Mouse (Mus musculus) lung, postnatal 0 days (tissue): ENCODE results near the gene Scn1a. TPM values are rescaled to one million over a fixed set of nuclear protein-coding genes. Genes with fewer than 3 reads are reported as not detected.

Source experiments
- ATAC-seq: fragments of 200-750 bp; cut with Nextera tagmentation; 2 replicates; pipeline ENCODE4 v1.8.0; 2017; ENCODE audit warnings: moderate library complexity
- DNase-seq: peaks from one replicate; pipeline ENCODE4 v3.0.0-alpha.2; 2016; ENCODE audit warnings: low spot score
- H3K27ac ChIP-seq: fragments of 300-500 bp; sonication (generic); 2 replicates; pipeline ENCODE4 v1.5.1; 2014; ENCODE audit warnings: antibody characterized with exemption, mild to moderate bottlenecking, low read length, mixed read lengths
- H3K27me3 ChIP-seq: fragments of 300-500 bp; sonication (generic); replicated peaks from 2 replicates; pipeline ENCODE4 v1.6.1; 2014; ENCODE audit warnings: low read length, mixed read lengths; ENCODE audit not compliant: insufficient read depth
- H3K36me3 ChIP-seq: fragments of 300-500 bp; sonication (generic); 2 replicates; pipeline ENCODE4 v1.6.1; 2014; ENCODE audit warnings: low read length, mixed read lengths; ENCODE audit not compliant: insufficient read depth
- H3K4me1 ChIP-seq: fragments of 300-500 bp; sonication (generic); 2 replicates; pipeline ENCODE4 v1.6.1; 2014; ENCODE audit warnings: antibody characterized with exemption, low read depth, low read length, mixed read lengths; ENCODE audit not compliant: insufficient read depth
- H3K4me2 ChIP-seq: fragments of 300-500 bp; sonication (generic); replicated peaks from 2 replicates; pipeline ENCODE4 v1.6.1; 2014; ENCODE audit warnings: low read depth, mild to moderate bottlenecking, low read length, moderate library complexity, mixed read lengths
- H3K4me3 ChIP-seq: fragments of 300-500 bp; sonication (generic); 2 replicates; pipeline ENCODE4 v1.5.1; 2014; ENCODE audit warnings: low read depth, low read length
- H3K9ac ChIP-seq: fragments of 300-500 bp; sonication (generic); replicated peaks from 2 replicates; pipeline ENCODE4 v1.6.1; 2014; ENCODE audit warnings: low read depth, mild to moderate bottlenecking
- H3K9me3 ChIP-seq: fragments of 300-500 bp; sonication (generic); 2 replicates; pipeline ENCODE4 v1.6.1; 2016; ENCODE audit warnings: low read length, mixed read lengths
- CTCF ChIP-seq: IDR thresholded peaks from 2 replicates; pipeline ENCODE4 v1.5.1; 2016; ENCODE audit warnings: antibody characterized with exemption, mild to moderate bottlenecking
- EP300 ChIP-seq: IDR thresholded peaks from 2 replicates; pipeline ENCODE4 v1.6.1; 2016; ENCODE audit warnings: antibody characterized with exemption, mild to moderate bottlenecking, control low read depth
- WGBS: fragments of 180-500 bp; shearing (Covaris S2); extraction: QIAGEN DNeasy Blood & Tissue Kit; methylation state at CpG from one replicate; pipeline ENCODE4 v1.1.7; 2014; 5-methylcytosine and 5-hydroxymethylcytosine counted together
- polyA plus RNA-seq: library from polyadenylated mRNA; unstranded; fragments of >200 nt; fragmentation: Nextera tagmentation; extraction: Ambion mirVana; gene quantifications from 2 replicates; pipeline ENCODE4 v1.2.1, GENCODE M21; 2015

The Scn1a gene
- polyA plus RNA-seq, 1 experiment from 2014 or later, result not detected

DNA sequence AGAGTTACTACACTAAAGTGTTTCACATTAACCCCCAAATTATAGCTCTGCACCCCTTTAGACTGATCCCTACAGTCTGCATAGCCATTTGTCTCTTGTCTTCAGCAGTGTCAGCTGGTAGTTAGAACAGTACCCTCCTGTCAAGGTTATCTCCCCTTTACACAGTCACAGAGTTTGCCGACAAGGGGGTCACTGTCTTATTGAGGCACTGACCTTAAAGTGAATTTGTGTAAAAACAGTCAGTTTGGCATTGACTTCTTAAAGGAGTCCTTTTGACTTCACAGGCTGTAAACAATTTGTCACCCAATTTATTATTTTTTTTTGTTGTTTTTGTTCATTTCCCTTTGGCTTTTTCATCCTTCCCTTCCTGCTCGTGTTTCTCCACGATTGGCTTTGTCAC, 168.1 kb downstream of the Scn1a start:
- Histone ChIP-seq H3K9me3 (no peaks in the 10 kb centered on the region), H3K27me3 (no peaks in the 10 kb centered on the region), H3K4me1 (no peaks in the 10 kb centered on the region), H3K4me3 (no peak overlapping the region), H3K4me2 (no peak overlapping the region), H3K9ac (no peak overlapping the region), H3K36me3 (no peaks in the 10 kb centered on the region), H3K27ac (no peak overlapping the region)
- DNase-seq (no peak), ATAC-seq (no peak)
- TF ChIP-seq EP300 (no peak), CTCF (no peak)
- WGBS, result 29% methylated on average over 3 of the region's 3 CpGs

DNA sequence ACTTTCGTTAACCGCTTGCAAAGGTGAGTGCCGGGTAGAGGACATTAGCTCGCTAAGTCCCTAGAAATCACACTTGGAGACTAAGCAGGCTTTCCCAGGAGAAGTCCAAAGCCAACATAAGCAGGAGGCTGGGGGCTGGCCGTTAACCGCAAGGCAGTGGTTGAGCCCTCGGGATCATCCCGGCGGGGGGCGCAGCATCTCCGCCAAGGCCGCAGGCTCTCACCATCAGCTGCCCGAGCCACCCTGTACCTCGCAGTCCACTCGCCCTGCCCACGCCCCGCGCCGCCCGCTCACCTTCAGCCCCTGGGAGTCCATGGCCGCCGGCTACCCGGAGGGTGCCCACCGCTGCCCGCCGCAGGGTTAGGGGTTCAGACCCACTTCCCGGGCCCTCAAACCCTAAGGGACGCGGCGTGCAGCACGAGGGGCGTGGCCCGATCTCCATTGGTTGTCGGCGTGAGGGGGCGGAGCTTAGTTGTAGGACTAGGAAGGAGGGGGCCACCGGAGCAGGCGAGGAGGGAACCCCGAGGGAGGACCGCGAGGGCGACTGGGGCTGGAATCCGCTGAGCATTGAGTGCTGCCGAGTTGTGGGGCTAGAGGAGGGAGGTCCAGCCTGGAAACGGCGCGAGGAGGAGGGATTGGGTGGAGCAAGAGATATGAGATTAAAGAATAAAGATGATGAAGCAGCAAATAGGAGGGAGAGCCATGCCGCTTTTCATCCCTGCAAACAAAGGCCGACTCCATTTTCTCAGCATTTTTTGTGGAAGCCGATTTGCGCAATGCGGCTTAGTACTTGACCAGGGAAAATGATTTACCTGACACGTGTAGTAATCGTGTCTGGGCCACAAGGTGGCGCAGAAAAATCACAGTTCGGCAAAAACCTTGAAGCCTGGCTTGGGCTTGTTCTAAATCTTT, 184.2 kb downstream of the Scn1a start, which contains the start of gene Ttc21b:
TSS of gene Ttc21b (minus strand) at position 398 of the 912 bp plus-strand sequence.
- ATAC-seq (peak; percentile 99), DNase-seq (peak; percentile 99)
- 2% methylated on average over 55 of the region's 56 CpGs for WGBS
- peak within 1 kb of the TSS; percentile 51; the same call in 1 of the 2 replicates for H3K27ac ChIP-seq
- peak within 1 kb of the TSS; percentile 76 for H3K4me3 ChIP-seq
- TF ChIP-seq CTCF (peak; percentile 84), EP300 (peak; percentile 69)
- no peaks in the 10 kb centered on the region for H3K27me3 ChIP-seq
- H3K9ac ChIP-seq, result peak within 1 kb of the TSS; percentile 41; the same call in 1 of the 2 replicates
- H3K36me3 ChIP-seq, result no peaks in the 10 kb centered on the region
- no peaks in the 10 kb centered on the region for H3K9me3 ChIP-seq
- H3K4me1 ChIP-seq, result no peaks in the 10 kb centered on the region
- H3K4me2 ChIP-seq, result peak within 1 kb of the TSS; percentile 79

DNA sequence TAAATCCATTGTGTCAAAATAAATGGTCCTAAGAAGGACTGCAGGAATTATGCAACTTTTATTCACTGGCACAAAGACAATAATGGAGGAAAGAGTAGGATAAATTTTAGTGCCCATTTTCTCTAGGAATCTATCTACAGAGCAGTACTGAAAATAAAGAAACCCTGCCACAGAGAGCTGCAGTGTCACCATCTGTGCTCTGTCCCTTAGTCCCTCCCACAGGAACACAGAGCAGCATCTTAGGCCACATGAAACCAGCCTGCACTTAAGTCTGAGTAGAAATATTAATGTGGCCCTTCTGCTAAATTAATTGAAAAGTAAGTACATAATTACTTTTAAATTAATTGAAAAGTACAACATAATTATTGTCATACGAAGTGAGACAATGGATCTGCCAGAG, 196.6 kb downstream of the Scn1a start:
- DNase-seq (no peak), ATAC-seq (no peak)
- Histone ChIP-seq H3K27me3 (no peaks in the 10 kb centered on the region), H3K9ac (no peak overlapping the region), H3K9me3 (no peaks in the 10 kb centered on the region), H3K4me2 (no peak overlapping the region), H3K4me1 (no peaks in the 10 kb centered on the region), H3K27ac (no peak overlapping the region), H3K36me3 (no peaks in the 10 kb centered on the region; the same call in none of the 2 replicates), H3K4me3 (no peak overlapping the region)
- TF ChIP-seq CTCF (no peak), EP300 (no peak)
- 92% methylated on average over 1 of the region's 1 CpGs for WGBS

DNA sequence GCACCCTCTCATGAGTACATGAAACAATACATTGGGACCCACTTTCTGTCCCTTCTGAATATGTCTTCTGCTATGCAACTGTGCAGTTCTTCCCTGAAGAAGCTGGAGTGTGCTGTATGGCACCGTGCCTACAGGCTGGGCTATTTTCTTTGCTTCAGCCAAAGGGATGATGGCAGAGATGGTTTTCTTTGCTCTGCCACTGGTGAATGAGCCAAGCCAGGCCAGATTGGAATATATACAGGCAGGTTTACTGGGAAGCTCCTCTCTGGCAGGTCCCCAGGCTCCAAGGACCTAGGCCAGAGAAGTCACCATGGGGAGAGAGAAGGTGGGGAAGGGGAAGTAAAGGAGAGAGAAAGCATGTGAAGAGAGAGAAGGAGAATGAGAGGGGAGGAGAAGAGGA, 200.3 kb downstream of the Scn1a start:
- no peak overlapping the region for H3K4me2 ChIP-seq
- no peak for DNase-seq
- H3K4me3 ChIP-seq, result no peak overlapping the region
- WGBS, result 79% methylated on average over 1 of the region's 1 CpGs
- no peak overlapping the region for H3K9ac ChIP-seq
- no peaks in the 10 kb centered on the region for H3K27me3 ChIP-seq
- H3K4me1 ChIP-seq, result no peaks in the 10 kb centered on the region
- no peak overlapping the region for H3K27ac ChIP-seq
- H3K9me3 ChIP-seq, result no peaks in the 10 kb centered on the region
- no peaks in the 10 kb centered on the region for H3K36me3 ChIP-seq
- TF ChIP-seq EP300 (no peak), CTCF (no peak)
- ATAC-seq, result no peak

- H3K36me3 ChIP-seq, result no peaks in the 10 kb centered on the region
- H3K4me2 ChIP-seq, result no peak overlapping the region
- TF ChIP-seq CTCF (no peak), EP300 (peak; percentile 29; the same call in 1 of the 2 replicates)
- peak; percentile 79 for DNase-seq
- ATAC-seq, result peak; percentile 89
- 67% methylated on average over 5 of the region's 5 CpGs for WGBS
- no peak overlapping the region for H3K27ac ChIP-seq
- no peak overlapping the region for H3K4me3 ChIP-seq
- H3K27me3 ChIP-seq, result no peaks in the 10 kb centered on the region
- H3K9ac ChIP-seq, result no peak overlapping the region
- H3K4me1 ChIP-seq, result no peaks in the 10 kb centered on the region
- no peaks in the 10 kb centered on the region for H3K9me3 ChIP-seq
Measured at GRCm38 (mm10) chr2:66238886-66239285, 201.8 kb downstream of the Scn1a start.

DNA sequence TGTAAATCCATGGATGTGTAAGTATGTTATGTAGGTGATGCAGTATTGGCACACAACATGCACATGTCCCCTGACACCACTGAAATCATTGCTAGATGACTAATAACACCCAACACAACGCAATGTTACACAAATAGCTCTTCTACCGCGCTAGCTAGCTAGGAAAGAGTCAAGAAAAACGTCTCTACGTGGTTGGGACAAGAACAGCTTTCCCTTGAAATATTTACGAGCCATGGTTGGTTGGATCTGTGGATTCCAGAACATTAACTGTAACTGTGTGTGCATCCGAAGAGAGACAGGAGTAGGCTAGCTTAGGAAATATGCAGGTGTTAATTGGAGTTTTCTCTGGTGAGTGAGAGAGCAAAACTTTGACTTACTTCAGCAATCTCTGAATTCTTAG, 219.7 kb downstream of the Scn1a start:
- no peaks in the 10 kb centered on the region for H3K27me3 ChIP-seq
- 89% methylated on average over 7 of the region's 7 CpGs for WGBS
- DNase-seq, result no peak
- no peak overlapping the region for H3K4me3 ChIP-seq
- H3K27ac ChIP-seq, result no peak overlapping the region
- H3K4me1 ChIP-seq, result no peaks in the 10 kb centered on the region
- H3K9me3 ChIP-seq, result no peaks in the 10 kb centered on the region
- no peak overlapping the region for H3K4me2 ChIP-seq
- no peak overlapping the region for H3K9ac ChIP-seq
- H3K36me3 ChIP-seq, result no peaks in the 10 kb centered on the region
- no peak for ATAC-seq
- TF ChIP-seq CTCF (no peak), EP300 (no peak)

Other genes with a start within 250 kb of the Scn1a start
- 4.9 and 6.3 TPM in 2 replicates for gene Ttc21b, start 184.2 kb downstream of the Scn1a start, polyA plus RNA-seq
- gene Scn9a, start 194.1 kb upstream of the Scn1a start, polyA plus RNA-seq, result 0.06 TPM in 2 replicates